Mouse (Mus musculus): ENCODE measurements around the gene Rpl10l.

Gene Rpl10l

GRCm38 (mm10) chr12:66283991-66284622, at the start of gene Rpl10l:
Gene Rpl10l (minus strand): TSS chr12:66284401.
- in situ Hi-C loops (cut with MboI, MseI), result no loop called here

- in situ Hi-C loops (cut with MboI, MseI), result loop anchor here in 1 of 2 experiments (10.0 kb wide), 1 partner anchor 751 kb away; no protein-coding TSS in a partner anchor
Observed at GRCm38 (mm10) chr12:66275890-66276289, 8.3 kb downstream of the Rpl10l start.

- in situ Hi-C loops (cut with MboI, MseI), result no loop called here
Observed at GRCm38 (mm10) chr12:66245461-66246099, 38.6 kb downstream of the Rpl10l start.

- in situ Hi-C loops (cut with MboI, MseI), result loop anchor here in 1 of 2 experiments (10.0 kb wide), 1 partner anchor 1779 kb away; no protein-coding TSS in a partner anchor
Observed at GRCm38 (mm10) chr12:66234158-66234557, 50.0 kb downstream of the Rpl10l start.
